ENCODE assay signal across 24 mouse cellular contexts in the genomic region with DNA sequence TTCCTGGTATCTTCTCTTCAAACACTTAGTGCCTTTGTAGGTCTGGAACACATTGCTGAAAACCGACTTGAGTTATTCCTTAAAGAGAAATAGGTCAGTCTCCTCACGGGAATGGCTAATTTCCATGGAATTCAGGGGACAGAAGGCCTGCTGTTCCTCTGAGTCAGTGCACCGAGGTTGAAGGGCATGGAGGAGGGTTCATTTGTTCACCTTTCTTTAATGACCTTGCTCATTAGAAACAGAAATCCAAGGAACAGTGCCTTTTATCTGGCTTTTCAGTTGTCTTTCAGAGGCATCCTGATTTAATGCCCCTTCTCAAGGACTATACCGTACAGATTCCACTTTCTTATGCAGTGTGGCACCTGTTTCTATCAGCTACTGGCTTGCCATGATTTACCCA. TPM values are rescaled to one million over a fixed set of nuclear protein-coding genes. Genes with fewer than 3 reads are reported as not detected.
A peak's percentile ranks its signal among the peaks of the same experiment; 100 is the strongest.
DNase-seq lines count a peak whose midpoint lies in the region; ATAC-seq and TF ChIP-seq lines count a peak whose summit lies in the region.
"Had no signal": no experiment of that assay in that cellular context is flagged by ENCODE, and none has a peak within 500 bp of the region (broad histone marks: within the 10 kb centered on the region; RNA-seq: fewer than 3 reads in every experiment).

No protein-coding gene starts in this region.

- no peak for ATAC-seq in stomach, postnatal 0 days (ENCODE audit: low FRiP score, low TSS enrichment)
- ATAC-seq: forebrain, embryonic 13.5 days; forebrain, embryonic 16.5 days; intestine, postnatal 0 days had no signal

- peak; percentile 30 for DNase-seq in adrenal gland, postnatal 14 days
- DNase-seq in adrenal gland, adult 8-10 months = no peak
- DNase-seq in ES-CJ7 (ENCODE audit: low read depth, low spot score) = peak; percentile 72
- DNase-seq in R1 (ENCODE audit: low read depth, low spot score) = peak; percentile 87
- DNase-seq in embryo, embryonic 10.5 days (ENCODE audit: low spot score) = no peak
- no peak for DNase-seq in stomach, postnatal 0 days (ENCODE audit: low spot score)
- DNase-seq: adrenal gland, postnatal 25 days; B cell, adult 2 months; cerebellum, adult 11-12 months; cerebellum, adult 8-10 months; cerebellum, postnatal 10 days; cerebellum, postnatal 36 days; gastrocnemius, postnatal 10 days; gastrocnemius, postnatal 36 days had no signal

- H3K4me1 ChIP-seq in brown adipose tissue, adult 24 weeks (ENCODE audit: control insufficient read depth, insufficient read depth, insufficient read length, low read length) = peaks cover 18% of the 10 kb centered on the region
- H3K4me1 ChIP-seq in stomach, postnatal 0 days (replicated peaks; ENCODE audit: control insufficient read depth, insufficient read depth) = 0 out of 2 replicates have a peak, but pooled peaks cover 2% of the 10 kb centered on the region
- H3K4me1 ChIP-seq: forebrain, embryonic 13.5 days; hindbrain, embryonic 12.5 days; hindbrain, embryonic 15.5 days had no signal

- H3K27ac ChIP-seq in brown adipose tissue, adult 24 weeks (replicated peaks; ENCODE audit: low read depth, low read length) = peak overlapping the region; percentile 29; the same call in 1 of the 2 replicates
- H3K27ac ChIP-seq in stomach, postnatal 0 days (replicated peaks) = no peak overlapping the region
- H3K27ac ChIP-seq: forebrain, embryonic 10.5 days; forebrain, embryonic 13.5 days; hindbrain, embryonic 12.5 days; hindbrain, embryonic 15.5 days had no signal

- H3K36me3 ChIP-seq in stomach, postnatal 0 days (ENCODE audit: control insufficient read depth, insufficient read depth, low read length) = no peaks in the 10 kb centered on the region
- H3K36me3 ChIP-seq: forebrain, embryonic 10.5 days; hindbrain, embryonic 12.5 days; hindbrain, embryonic 15.5 days had no signal

- H3K27me3 ChIP-seq in stomach, postnatal 0 days (ENCODE audit: control insufficient read depth, insufficient read depth, low read length) = no peaks in the 10 kb centered on the region
- H3K27me3 ChIP-seq: CH12.LX; forebrain, embryonic 13.5 days; hindbrain, embryonic 12.5 days; hindbrain, embryonic 15.5 days had no signal

- no peak for TF ChIP-seq EP300 in stomach, postnatal 0 days (optimal IDR thresholded peaks at IDR 0.05)

- H3K4me2 ChIP-seq in stomach, postnatal 0 days (replicated peaks; ENCODE audit: low read depth) = no peak overlapping the region
- H3K4me2 ChIP-seq: forebrain, embryonic 13.5 days; heart, embryonic 11.5 days; hindbrain, embryonic 12.5 days; hindbrain, embryonic 15.5 days had no signal

- H3K9me3 ChIP-seq in stomach, postnatal 0 days (ENCODE audit: control insufficient read depth, low read length) = no peaks in the 10 kb centered on the region
- H3K9me3 ChIP-seq: forebrain, embryonic 10.5 days; forebrain, embryonic 13.5 days; hindbrain, embryonic 12.5 days; hindbrain, embryonic 15.5 days had no signal

- H3K9ac ChIP-seq in stomach, postnatal 0 days (ENCODE audit: low read length) = no peak overlapping the region
- H3K9ac ChIP-seq: forebrain, embryonic 13.5 days; hindbrain, embryonic 12.5 days; hindbrain, embryonic 15.5 days had no signal

- no peak for TF ChIP-seq CTCF in stomach, postnatal 0 days (IDR thresholded peaks at IDR 0.05; ENCODE audit: low read depth)

- WGBS in stomach, postnatal 0 days = 61% methylated on average over 4 of the region's 4 CpGs

- no peak overlapping the region for H3K4me3 ChIP-seq in brown adipose tissue, adult 24 weeks (ENCODE audit: insufficient read depth, low read depth, low read length)
- no peak overlapping the region for H3K4me3 ChIP-seq in stomach, postnatal 0 days (ENCODE audit: low read depth, low read length)
- H3K4me3 ChIP-seq: forebrain, embryonic 10.5 days; forebrain, embryonic 13.5 days; hindbrain, embryonic 12.5 days; hindbrain, embryonic 15.5 days had no signal

RNA-seq across cellular contexts. Expression of gene Arid5b, which starts 18.9 kb away (rescaled TPM):
- total RNA-seq in adrenal gland, postnatal 14 days (2021) = 34.3 and 34.8 TPM in 2 replicates
- total RNA-seq in adrenal gland, adult 8-10 months (2022) = 10 to 100 TPM; 22.5 to 34.7 (median 29.4) TPM
- polyA plus RNA-seq in brown adipose tissue, adult 24 weeks (2012; ENCODE audit: insufficient read depth, insufficient read length, missing spikeins) = 5.0 and 8.5 TPM in 2 replicates
- 17.9 and 18.3 TPM in 2 replicates for polyA plus RNA-seq in stomach, postnatal 0 days (2015; fragmentation: Nextera tagmentation; extraction: Ambion mirVana)
- total RNA-seq: MEL had no signal

Comparison
In these comparisons a context has a peak if more than half of its experiments do, and no peak if none do; other contexts are left out.
1. DNase-seq: peak in adrenal gland, postnatal 14 days (single experiment), ES-CJ7 (single experiment) and R1 (single experiment); none in adrenal gland, adult 8-10 months (single experiment), embryo, embryonic 10.5 days (single experiment) and stomach, postnatal 0 days (single experiment).